Mouse (Mus musculus) left cerebral cortex, adult 9 months (tissue): ENCODE data around the gene Bcas3.

Experiments
- DNase-seq, 2 experiments: peaks; one replicate each; pipeline ENCODE4 v3.0.0; 2022; ENCODE audit warnings: low spot score in 2 of 2

The Bcas3 gene

DNA sequence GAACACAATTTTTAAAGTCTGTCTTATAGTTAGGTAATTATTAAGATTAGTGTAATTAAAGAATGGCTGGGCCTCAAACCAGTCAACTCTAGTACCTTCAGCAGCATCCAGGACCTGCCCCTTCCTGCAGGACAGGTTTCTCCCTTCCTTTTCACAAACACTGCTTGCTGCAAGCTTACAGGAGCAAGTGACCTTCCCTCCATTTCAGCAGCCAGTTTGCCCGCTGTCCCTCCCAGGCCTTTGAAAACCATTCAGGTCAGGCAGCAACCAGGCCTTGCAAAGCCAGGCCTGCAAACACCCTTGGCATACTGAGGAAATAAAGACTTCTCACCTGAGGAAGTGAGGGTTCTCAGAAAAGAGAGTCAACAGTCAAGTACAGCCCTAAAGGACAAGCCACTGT, 438.2 kb downstream of the Bcas3 start:
- DNase-seq: no peak

DNA sequence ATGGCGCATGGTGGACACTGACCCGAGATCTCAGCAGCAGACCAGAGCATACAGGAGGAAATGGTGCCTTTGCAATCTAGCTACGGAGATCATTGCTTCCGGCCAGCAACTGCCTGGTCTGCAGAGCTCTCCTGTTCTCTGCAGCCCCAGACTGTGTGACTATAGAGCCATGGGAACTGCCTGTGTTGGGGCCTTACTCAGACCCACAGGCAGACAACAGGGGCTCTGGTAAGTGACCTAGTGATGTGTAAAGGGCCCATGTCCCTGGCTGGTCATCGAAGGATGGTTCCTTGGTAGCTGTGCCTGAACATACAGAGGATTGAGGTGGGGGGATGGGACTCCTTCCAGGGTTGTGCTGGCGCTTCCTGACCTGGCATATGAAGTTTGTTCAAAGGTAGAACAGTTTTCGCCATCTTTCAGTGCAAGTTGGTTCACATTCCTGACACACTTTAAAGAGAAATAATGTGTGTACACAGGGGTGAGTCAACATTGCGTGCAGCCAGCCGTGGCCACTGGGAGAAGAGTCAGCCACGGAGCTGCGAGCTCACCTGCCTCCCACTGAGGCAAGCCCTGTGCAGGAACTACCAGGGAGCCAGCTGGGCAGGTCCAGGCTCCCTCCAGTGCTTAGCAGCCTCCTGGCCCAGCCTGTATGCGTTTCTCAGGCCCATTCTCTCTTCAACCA, 439.7 kb downstream of the Bcas3 start:
- DNase-seq: no peak

DNA sequence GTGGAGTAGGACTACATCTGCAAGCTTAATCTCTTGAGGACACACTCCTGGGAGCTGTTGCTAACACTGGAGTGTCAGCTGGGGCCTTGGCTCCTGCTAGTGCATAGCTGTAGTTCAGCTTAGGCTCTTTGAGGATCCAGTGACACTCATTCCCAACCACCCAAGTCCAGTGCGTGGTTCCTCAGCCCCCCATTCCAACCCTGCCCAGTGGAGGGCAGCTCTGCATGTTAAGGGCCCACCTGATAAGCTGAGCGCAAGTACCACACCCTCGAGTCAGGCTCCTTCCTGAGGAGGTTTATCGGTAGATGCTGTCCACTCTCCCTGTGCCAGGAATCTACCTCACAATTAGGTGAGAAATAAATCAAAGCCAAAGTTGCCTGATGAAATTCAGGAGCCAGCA, 446.5 kb downstream of the Bcas3 start:
- DNase-seq: no peak

DNA sequence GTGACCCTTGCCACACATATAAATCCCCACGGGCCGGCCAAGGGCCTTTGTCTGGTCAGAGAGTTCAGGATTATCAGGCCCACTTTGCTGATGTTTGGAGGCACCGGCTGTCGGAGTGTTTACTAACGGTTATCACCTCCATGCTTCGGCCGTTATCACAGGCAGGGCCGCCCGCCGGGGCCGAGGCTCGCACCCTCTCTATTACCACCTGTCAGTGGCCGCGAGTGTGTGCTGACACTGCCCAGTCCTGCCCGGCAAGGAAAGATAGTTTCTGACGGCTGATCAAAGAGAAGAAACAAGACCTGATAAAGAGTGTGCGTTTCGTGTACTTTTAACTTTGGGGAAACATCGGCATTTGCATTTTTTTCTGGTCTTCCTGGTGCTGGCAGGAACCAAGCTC, 446.9 kb downstream of the Bcas3 start:
- DNase-seq: no peak

DNA sequence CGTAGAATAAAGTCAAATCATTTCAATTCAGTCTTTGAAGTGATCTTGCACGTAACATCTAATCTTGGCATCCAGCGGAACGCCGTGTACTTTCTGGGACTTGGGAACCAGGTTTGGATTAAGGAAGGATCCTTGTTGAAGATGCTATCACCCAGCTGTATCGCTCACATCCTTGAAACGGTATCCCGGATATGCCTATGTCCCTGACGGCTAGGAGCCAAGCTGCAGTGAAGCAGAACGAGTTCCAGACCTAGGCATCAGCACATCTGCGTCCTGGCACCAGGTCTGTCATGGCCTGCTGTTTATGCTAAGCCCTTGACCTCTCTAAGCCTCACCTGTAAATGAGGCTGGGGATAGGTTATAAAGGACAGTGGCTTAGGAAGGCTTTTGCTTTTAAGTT, 447.4 kb downstream of the Bcas3 start:
- no peak for DNase-seq

DNA sequence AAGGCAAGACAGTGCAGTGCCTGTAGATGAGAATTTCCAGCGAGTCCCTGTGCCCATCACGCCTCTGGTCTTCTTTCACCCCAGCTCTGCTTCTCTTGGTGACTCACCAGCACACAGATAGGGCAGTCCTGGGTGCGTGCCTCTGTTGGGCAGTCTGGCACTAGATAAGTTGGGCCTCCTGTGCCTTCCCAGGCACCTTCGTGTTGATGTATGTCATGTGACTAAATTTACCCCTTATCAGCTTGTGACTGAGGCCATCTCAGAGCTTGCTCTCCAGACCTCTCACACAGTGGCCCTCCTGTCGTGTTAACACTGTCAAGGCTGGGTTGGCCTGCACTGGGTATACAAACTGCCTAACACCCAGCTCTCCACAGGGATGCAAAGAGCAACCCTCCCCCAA, 451.1 kb downstream of the Bcas3 start:
- no peak for DNase-seq

DNA sequence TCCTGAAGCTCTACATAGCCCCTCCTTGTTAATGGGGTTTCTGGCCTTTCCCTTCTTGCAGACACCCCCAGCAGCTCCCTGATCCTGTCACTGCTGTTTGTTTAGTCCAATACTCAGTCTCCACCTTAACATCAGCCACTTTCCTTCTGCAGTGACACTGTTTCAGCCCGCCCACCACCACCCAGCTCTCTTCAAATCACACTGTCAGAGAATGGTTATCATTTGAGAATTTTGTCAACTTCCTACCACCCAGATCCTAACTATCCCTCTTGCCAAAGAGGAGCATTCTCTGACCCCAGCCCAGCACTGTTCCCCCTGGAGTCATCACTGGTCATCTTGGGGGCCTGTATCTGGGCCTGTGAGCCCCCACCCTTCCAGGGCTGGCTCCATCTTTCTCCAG, 452.8 kb downstream of the Bcas3 start:
- no peak for DNase-seq

DNA sequence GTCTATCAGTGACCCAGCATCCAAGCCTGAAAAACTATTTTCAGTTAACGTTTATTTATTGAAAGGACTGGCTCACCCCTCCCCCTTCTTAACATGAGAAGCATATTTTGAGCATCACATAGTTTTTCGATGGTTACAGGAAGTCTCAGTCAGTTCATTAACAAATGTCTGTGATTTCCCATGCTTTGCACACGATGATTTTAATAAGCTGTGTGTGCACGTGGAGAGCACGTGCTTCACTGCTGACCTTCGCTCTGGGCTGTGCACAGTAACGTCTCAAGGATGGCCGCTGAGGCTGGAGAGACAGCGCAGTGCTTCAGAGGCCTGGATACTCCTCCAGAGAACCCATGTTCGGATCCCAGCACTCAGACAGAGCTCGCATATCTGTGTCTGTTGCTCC, 454.4 kb downstream of the Bcas3 start:
- DNase-seq: no peak

DNA sequence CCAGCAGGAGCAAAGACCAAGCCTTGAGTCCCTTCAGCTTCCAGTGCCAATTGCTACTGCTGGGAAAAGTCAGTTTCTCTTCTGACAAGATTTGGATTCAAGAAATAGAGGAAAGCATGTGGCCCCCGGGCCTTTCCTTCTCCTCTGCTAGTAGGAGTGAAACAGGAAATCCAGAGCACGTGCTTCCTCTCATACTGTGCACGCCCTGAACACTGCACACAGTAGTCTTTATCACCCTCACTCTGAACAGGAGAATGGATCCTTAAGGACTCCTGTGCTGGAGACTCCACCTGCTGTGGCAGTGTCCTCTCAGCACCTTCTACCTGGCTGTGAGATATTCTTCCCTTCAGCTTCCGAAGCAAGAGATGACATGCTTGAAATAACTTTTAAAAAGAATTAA, 458.3 kb downstream of the Bcas3 start:
- no peak for DNase-seq

DNA sequence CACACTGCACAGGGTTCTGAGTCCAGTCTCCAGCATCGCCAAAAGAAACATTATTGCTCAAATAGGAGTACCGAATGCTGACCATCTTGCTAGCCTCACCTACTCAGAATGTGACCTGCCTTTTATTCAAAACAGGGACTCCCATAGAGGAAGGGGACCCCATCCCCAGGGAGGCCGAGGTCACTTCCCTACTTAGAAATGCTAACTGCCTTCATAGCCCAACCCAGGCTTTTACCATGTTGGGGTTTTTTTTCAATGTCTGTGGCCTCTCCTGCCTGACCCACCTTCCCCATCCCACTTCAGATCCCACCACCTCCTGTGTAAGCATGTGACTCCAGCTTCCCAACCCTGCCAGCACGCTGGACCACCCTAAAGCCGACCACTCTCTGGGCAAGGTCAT, 458.7 kb downstream of the Bcas3 start:
- no peak for DNase-seq

DNA sequence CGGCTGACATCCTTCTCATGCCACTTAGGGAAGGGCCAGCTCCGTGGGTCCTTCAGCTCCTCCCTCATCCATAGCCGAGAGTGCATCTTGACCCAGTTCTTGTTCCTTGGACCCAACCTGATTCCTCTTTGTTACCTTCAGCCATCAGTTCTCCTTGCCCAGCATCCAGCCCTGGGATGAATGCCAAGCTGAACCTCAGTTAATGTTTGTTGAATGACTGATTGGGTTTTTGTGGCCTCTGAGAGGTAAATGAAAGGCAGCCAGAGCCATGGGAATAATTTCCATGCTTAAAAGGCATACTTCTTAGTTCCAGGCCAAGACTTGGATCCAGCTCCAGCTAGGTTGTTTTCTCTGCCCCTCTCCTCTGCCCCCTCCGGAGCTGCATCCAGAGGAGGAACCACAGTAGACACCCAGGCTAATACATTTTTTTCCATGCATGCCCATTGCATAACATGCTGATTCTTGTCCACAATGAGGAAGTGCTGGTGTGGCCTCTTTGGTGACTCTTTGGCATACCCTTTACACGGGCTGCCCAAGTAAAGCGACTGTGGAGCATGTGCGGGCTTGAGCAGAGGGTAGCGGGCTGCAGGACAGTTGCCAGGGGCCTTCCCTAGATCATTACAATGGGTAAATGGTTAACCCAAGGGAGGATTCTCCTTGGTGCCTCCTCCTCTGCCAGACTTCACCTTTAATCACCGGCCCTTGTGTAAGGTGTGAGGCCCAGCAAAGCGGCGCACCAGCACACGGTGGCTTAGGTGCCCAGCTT, 459.4 kb downstream of the Bcas3 start:
- no peak for DNase-seq

DNA sequence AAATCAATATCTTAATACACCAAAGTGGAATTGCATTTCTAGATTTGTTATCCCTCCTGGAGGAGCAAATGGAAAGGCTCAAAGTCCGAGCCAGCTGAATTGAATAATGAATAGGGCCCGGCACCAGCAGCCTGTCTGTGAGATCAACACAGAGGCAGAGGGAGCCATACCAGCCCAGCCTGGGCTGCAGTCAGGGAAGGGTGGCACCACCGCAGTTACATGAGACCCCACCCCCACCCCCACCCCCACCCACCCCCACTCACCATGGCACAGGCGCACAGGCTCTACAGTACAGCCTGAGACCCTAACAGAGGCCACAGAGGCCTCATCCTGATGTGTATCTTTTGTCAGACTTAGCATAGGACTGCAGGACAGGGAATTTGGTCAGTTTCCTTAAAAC, 461.7 kb downstream of the Bcas3 start:
- no peak for DNase-seq

DNA sequence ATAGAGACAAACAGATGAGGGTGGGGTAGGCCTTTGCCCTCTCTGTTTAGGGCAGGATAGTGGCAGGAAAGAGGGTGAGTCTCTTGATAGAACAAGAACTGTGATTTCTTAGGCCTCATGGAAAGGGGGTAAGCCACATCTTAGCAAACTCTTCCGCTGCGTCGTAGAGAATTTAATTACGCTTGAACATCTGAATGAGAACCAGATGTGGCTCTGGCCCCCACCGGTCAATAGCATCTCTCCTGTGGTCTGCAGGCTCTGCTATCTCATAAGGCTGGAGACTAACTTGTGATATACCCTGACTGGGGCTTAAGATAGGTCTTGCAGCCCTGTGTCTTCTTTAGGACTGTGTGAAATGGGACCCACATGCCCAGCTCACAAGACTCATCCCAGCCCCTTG, 463.5 kb downstream of the Bcas3 start:
- DNase-seq: no peak

DNA sequence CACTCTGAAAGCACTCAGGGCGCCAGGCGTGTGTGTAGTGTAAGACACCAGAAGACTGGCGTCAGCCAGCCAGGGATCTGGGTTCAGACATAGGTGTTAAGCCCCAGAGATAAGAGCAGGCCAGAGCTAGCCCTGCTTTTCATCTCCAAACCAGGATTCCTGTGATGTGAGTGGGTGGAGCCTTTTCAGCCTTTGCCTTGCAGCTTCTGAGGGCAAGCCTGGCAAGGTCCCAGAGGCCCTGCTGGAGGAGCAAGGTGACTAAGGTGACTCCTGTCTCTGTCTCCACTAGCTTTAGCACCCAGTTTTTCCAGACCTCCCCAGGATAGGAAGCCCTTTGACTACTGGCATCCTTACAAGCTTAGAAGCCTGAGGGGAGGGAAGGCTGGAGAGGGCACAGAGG, 465.4 kb downstream of the Bcas3 start:
- DNase-seq: no peak

DNA sequence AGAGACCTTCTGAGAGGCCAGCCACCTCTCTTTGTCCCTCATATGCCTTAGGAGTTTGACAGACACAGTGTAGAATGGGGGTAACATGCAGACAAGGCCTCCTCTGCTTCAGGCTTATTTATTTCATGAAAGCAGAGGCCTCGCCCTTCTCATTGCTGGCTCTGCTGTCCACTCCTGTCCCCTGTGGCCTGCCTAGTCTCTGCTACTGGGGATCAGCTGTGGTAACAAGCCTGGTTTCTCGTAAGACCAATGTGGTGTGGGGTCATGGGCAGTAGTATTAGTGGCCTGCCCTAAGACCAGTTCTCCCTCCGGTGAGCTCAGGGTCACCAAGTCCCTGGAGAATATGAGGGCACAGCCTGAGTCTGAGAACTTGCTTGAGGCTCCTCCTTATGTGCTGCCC, 468.0 kb downstream of the Bcas3 start:
- no peak for DNase-seq

DNA sequence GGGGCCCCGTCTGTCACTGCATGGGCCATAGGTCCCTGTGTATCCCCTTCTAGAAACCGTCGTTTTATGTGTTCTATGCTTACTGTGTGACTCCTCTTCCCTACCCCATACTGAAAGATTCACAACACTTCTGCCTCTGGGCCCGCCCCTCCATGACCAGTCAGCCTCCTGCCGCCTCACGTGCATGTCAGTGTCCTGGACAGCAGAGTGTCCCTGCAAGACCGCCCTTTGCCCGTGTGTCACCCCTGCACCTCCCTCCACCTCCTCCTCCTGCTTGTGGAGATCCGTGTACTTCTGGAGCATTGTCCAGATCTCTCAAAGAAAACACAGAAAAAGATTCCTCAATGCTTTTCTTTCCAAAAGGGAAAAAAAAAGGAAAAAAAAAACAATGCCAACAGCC, 468.7 kb downstream of the Bcas3 start:
- DNase-seq: no peak

DNA sequence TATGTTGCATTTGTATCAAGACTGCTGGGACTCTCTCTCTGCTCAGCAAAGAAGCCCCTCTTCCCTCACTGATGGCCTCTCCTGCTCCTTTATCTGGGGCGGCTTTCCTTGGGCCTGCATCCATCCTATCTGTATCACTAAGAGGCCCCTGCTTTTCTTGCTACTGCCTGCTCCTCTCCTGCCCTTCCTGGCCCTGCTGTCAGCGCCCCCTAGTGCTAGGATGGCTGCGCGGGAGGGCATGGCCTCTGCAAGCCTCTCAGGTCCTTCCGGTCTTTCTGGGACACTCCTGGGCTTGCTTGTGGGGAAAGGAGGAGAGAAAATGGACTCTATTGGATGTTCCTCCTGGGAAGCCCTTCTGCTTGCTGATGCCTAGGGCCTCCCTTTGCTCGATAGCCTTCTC, 470.2 kb downstream of the Bcas3 start:
- DNase-seq: peak in 1 of 2 experiments; percentile 70

DNA sequence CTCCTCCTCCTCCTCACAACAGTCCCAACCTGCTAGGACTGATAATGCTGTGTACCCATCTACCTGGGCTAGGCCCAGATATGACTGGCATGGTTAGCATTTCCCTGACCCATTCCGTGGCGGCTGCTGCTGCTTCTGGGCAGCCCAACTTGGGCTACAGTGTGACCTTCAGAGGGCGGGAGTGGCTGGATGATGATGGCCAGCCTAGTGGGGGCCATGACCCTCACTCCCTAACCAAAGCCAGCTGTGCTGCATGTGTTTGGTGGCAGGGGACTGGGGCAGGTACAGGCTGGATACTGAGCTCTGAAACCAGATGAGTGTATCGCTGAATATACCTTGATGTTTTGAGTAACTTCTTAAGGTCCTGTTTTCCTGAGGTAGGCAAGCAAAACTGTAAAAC, 470.8 kb downstream of the Bcas3 start:
- DNase-seq: no peak

DNA sequence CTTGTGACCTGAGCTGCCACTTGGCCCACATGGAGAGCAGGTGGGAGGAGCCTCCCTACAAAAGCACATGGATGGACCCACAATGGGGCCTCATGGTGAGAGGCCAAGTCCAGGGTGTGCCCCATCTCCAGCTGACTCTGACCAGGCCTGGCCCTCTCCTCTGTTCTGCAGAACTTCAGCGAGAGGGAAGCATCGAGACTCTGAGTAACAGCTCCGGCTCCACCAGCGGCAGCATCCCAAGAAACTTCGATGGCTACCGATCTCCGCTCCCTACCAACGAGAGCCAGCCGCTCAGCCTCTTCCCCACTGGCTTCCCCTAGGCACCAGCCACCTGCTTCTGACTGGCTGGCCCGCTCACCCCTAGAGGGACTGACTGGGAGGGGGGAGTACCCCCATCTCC, 472.1 kb downstream of the Bcas3 start:
- no peak for DNase-seq

DNA sequence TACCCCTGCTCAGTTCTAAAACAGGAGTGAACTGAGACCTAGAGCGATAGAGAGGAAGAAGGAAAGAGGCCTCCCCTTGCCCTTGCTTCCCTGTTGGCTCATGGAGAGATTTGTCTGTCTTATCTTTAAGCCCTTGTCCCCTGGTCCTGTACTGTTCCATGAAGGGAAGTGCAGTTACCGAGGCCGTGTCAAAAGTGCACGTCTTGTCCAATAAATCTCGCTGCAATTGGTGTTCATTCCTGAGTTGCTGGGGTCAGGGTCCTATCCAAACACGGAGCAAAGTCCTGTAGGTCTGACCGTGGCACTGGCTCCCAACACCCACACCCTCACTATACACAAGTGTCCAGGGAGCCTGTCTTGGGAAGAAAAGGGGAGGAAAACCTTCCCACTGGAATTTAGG, 472.9 kb downstream of the Bcas3 start:
- no peak for DNase-seq

DNA sequence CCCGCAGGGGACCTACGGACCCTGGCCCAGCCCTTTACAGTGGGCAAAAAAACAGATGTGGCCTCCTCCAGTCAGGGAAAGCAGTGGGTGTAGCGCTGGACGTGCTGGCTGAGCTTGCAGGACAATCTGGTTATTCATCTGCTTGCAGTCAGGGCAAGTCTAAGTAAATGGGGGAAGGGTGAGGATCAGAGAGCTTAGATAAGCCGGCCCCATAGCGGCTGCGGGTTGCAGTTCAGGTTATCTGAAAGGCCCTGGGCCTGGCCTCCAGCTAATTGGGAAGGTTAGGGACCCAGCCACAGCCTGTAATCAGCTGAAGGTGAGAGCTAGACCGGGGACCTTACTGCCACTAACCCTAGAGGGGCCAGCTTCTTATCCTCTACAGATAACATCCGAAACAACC, 474.4 kb downstream of the Bcas3 start:
- DNase-seq: no peak

DNA sequence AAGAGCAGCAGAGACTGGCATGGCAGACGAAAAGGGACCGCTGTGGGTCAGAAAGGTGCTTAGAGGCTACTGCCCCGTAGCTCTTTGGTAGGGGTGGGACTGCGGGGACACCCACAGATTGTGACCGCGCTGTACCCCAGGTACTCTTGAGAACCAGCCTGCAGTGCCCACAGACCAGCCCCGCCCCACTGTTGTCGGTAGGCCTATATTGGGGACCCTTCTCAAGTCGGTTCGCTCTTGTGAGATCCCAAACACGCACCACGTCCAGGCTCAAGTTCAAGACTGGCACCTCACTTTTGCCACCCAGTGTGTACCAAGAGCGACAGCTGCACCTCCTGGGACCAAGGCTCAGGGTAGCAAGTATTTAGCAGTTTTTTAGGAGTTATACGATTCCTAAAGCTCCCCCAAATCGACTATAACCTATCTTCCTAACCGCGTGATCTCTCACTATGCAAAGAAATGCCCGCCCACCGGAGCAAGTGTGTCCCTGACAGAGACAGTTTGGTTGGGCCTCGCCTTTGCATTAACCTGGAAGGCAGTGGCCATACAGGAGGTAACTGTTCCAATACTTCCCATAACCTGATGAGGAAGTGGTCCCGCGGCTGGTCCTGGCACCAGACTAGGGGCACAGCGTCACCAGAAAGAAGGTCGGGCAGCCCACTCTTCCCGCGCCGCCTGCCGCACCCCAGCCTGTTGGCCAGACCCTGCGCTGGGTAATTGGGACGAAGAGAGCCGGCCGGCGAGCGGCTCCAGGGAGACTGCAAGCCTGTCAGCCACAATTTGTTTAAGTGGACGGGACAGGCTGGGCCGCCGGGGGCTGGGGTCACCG, 475.9 kb downstream of the Bcas3 start:
- no peak for DNase-seq
